Mouse (Mus musculus): Measurements from ENCODE around the gene Mgat4a. TPM values are rescaled to one million over a fixed set of nuclear protein-coding genes. Genes with fewer than 3 reads are reported as not detected.
"Not testable (repeated sequence)": the region's sequence is repeated elsewhere in the genome, so short reads cannot be mapped to it uniquely, and the experiment has no call there.

The Mgat4a gene
- polyA plus RNA-seq, 1 experiment from 2014 or later, result 17.2 TPM

DNA sequence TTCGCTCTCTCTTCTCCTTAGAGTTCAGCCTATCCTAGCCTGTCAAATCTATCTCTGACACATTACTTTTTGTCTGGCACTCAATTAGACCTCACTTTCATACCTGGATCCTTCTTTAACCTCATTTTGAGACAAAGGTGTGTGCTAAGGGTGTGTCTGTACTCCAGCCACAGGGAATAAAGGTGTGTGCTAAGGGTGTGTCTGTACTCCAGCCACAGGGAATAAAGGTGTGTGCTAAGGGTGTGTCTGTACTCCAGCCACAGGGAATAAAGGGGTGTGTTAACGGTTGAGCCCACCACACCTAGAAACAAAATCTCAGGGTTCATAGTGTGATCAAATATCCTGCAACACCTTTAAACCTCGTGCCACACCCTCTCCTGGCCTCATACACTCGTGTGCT is 16.7 kb downstream of the Mgat4a start:
- not testable (repeated sequence) for H3K36me3 ChIP-seq (ENCODE audit: control insufficient read depth, insufficient read depth, low read length); H3K4me3 ChIP-seq (ENCODE audit: low read depth, low read length); ATAC-seq (ENCODE audit: low read depth); H3K27me3 ChIP-seq (ENCODE audit: control insufficient read depth, insufficient read depth, low read length); H3K9ac ChIP-seq (replicated peaks; ENCODE audit: low read depth, low read length); H3K27ac ChIP-seq (ENCODE audit: low read depth, low read length); H3K9me3 ChIP-seq (ENCODE audit: control insufficient read depth, low read length); H3K4me2 ChIP-seq (ENCODE audit: low read depth, low read length); H3K4me1 ChIP-seq (ENCODE audit: control insufficient read depth, insufficient read depth, low read length)
- 95% methylated on average over 4 of the region's 4 CpGs for WGBS

- not testable (repeated sequence) for ATAC-seq (ENCODE audit: low read depth); H3K4me3 ChIP-seq (ENCODE audit: low read depth, low read length); H3K4me2 ChIP-seq (ENCODE audit: low read depth, low read length); H3K9ac ChIP-seq (replicated peaks; ENCODE audit: low read depth, low read length); H3K4me1 ChIP-seq (ENCODE audit: control insufficient read depth, insufficient read depth, low read length); H3K27me3 ChIP-seq (ENCODE audit: control insufficient read depth, insufficient read depth, low read length); H3K27ac ChIP-seq (ENCODE audit: low read depth, low read length); H3K36me3 ChIP-seq (ENCODE audit: control insufficient read depth, insufficient read depth, low read length); H3K9me3 ChIP-seq (ENCODE audit: control insufficient read depth, low read length)
- whole genome bisulfite sequencing, result 96% methylated on average over 3 of the region's 3 CpGs
Observed at GRCm38 (mm10) chr1:37523548-37523947, 17.3 kb downstream of the Mgat4a start.

GRCm38 (mm10) chr1:37522101-37522500 is 18.7 kb downstream of the Mgat4a start:
- no peak for ATAC-seq (ENCODE audit: low read depth)
- H3K4me1 ChIP-seq (ENCODE audit: control insufficient read depth, insufficient read depth, low read length), result no peaks in the 10 kb centered on the region
- WGBS, result 90% methylated on average over 5 of the region's 5 CpGs

GRCm38 (mm10) chr1:37518791-37519190 is 22.0 kb downstream of the Mgat4a start:
- H3K4me2 ChIP-seq (ENCODE audit: low read depth, low read length), result no peak overlapping the region
- no peaks in the 10 kb centered on the region for H3K27me3 ChIP-seq (ENCODE audit: control insufficient read depth, insufficient read depth, low read length)
- H3K27ac ChIP-seq (ENCODE audit: low read depth, low read length), result no peak overlapping the region
- no peak overlapping the region for H3K4me3 ChIP-seq (ENCODE audit: low read depth, low read length)
- H3K36me3 ChIP-seq (ENCODE audit: control insufficient read depth, insufficient read depth, low read length), result no peaks in the 10 kb centered on the region
- no peak overlapping the region for H3K9ac ChIP-seq (replicated peaks; ENCODE audit: low read depth, low read length)
- H3K9me3 ChIP-seq (ENCODE audit: control insufficient read depth, low read length), result no peaks in the 10 kb centered on the region
- 88% methylated on average over 4 of the region's 4 CpGs for WGBS
- no peak for ATAC-seq (ENCODE audit: low read depth)
- H3K4me1 ChIP-seq (ENCODE audit: control insufficient read depth, insufficient read depth, low read length), result no peaks in the 10 kb centered on the region

More at GRCm38 (mm10) chr1:37522101-37522500, 18.7 kb downstream of the Mgat4a start:
- no peak overlapping the region for H3K4me3 ChIP-seq (ENCODE audit: low read depth, low read length)
- no peak overlapping the region for H3K27ac ChIP-seq (ENCODE audit: low read depth, low read length)
- H3K9ac ChIP-seq (replicated peaks; ENCODE audit: low read depth, low read length), result no peak overlapping the region
- no peak overlapping the region for H3K4me2 ChIP-seq (ENCODE audit: low read depth, low read length)
- H3K9me3 ChIP-seq (ENCODE audit: control insufficient read depth, low read length), result no peaks in the 10 kb centered on the region
- H3K36me3 ChIP-seq (ENCODE audit: control insufficient read depth, insufficient read depth, low read length), result no peaks in the 10 kb centered on the region
- H3K27me3 ChIP-seq (ENCODE audit: control insufficient read depth, insufficient read depth, low read length), result no peaks in the 10 kb centered on the region

DNA sequence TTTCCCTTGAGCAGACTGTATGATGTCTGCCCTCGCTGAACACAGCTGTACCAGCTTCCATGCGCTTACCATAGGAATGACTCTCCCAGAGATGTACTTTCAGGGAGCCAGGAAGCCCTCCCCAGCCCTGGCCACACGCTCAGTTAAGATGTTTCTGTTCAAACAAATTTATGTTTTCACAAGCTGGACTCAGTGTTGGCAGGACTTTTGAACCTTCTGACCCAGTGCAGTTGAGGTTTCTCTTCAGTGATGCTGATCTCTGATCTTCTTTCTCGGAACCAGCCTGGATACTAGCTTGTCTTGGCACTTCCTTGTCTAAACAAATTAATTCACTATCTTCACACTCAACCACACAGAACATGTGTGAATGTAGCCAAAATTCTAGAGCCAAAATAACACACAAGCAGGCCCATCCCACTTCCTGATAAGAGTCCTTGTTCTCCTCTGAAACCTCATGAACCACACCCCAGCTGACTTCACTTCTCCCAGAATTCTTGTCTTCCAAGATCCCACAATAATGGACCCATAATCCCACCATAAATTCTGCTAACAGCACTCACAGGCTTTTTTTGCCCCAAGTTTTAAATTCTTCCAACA is 22.6 kb downstream of the Mgat4a start:
- H3K4me2 ChIP-seq (ENCODE audit: low read depth, low read length), result no peak overlapping the region
- no peak overlapping the region for H3K27ac ChIP-seq (ENCODE audit: low read depth, low read length)
- no peak overlapping the region for H3K9ac ChIP-seq (replicated peaks; ENCODE audit: low read depth, low read length)
- no peaks in the 10 kb centered on the region for H3K27me3 ChIP-seq (ENCODE audit: control insufficient read depth, insufficient read depth, low read length)
- H3K4me1 ChIP-seq (ENCODE audit: control insufficient read depth, insufficient read depth, low read length), result peaks cover under 1% of the 10 kb centered on the region
- ATAC-seq (ENCODE audit: low read depth), result no peak
- no peaks in the 10 kb centered on the region for H3K9me3 ChIP-seq (ENCODE audit: control insufficient read depth, low read length)
- WGBS, result 75% methylated on average over 4 of the region's 4 CpGs
- H3K4me3 ChIP-seq (ENCODE audit: low read depth, low read length), result no peak overlapping the region
- H3K36me3 ChIP-seq (ENCODE audit: control insufficient read depth, insufficient read depth, low read length), result no peaks in the 10 kb centered on the region

DNA sequence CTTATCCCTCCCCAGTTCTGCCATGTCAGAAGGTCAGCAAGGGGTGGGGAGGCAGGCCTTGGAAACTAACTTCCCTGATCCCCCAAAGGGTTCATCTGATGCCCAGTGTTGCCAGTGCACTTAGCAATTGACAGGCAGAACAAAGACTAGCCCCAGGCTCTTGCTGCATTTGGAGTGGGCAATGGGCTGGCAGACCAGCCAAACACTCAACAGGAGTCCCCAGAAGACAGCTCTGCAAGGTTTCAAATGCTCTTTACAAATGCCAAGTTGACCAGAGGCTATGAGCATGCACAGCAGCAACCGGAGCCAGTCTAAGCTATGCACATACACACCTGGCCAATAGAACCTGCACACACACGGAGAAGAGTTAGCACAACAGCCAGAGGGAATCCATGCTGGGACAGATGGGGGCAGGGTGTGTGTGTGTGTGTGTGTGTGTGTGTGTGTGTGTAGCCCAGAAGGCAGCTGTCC is 27.8 kb downstream of the Mgat4a start:
- H3K4me3 ChIP-seq (ENCODE audit: low read depth, low read length), result no peak overlapping the region
- no peaks in the 10 kb centered on the region for H3K27me3 ChIP-seq (ENCODE audit: control insufficient read depth, insufficient read depth, low read length)
- no peak overlapping the region for H3K9ac ChIP-seq (replicated peaks; ENCODE audit: low read depth, low read length)
- H3K4me2 ChIP-seq (ENCODE audit: low read depth, low read length), result no peak overlapping the region
- H3K27ac ChIP-seq (ENCODE audit: low read depth, low read length), result no peak overlapping the region
- H3K9me3 ChIP-seq (ENCODE audit: control insufficient read depth, low read length), result no peaks in the 10 kb centered on the region
- peaks cover 13% of the 10 kb centered on the region for H3K4me1 ChIP-seq (ENCODE audit: control insufficient read depth, insufficient read depth, low read length)
- no peaks in the 10 kb centered on the region for H3K36me3 ChIP-seq (ENCODE audit: control insufficient read depth, insufficient read depth, low read length)
- 80% methylated on average over 2 of the region's 2 CpGs for WGBS
- ATAC-seq (ENCODE audit: low read depth), result peak; percentile 35; the same call in 1 of the 2 replicates

DNA sequence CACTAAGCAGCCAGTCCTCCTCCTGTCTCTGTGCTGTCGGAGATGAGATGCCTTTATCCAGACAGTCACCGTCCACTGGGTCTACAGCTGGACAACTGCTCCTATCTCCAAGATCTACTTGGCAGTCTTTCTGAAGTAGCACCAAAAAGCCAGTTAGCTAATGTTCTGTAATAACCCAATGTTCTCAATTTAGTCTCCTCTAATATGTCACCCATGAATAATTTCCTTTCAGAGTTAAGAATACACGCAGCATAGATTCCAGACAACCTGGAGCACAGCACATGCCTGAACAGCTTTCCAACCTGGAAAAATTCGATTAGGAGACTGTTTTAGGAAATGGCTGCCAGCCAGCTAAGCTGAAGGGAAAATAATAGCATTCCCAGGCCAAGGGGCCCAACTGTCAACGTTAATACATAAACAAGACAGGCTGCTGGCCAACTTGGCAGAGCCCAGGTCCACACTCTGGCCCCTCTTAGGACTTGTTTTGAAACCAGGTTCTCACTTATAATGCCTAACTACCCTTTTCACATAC is 28.6 kb downstream of the Mgat4a start:
- Histone ChIP-seq H3K9ac (replicated peaks; ENCODE audit: low read depth, low read length) (no peak overlapping the region), H3K9me3 (ENCODE audit: control insufficient read depth, low read length) (no peaks in the 10 kb centered on the region; the same call in 1 of the 2 replicates), H3K27me3 (ENCODE audit: control insufficient read depth, insufficient read depth, low read length) (no peaks in the 10 kb centered on the region), H3K36me3 (ENCODE audit: control insufficient read depth, insufficient read depth, low read length) (no peaks in the 10 kb centered on the region), H3K4me1 (ENCODE audit: control insufficient read depth, insufficient read depth, low read length) (peaks cover 13% of the 10 kb centered on the region), H3K4me3 (ENCODE audit: low read depth, low read length) (no peak overlapping the region), H3K4me2 (ENCODE audit: low read depth, low read length) (no peak overlapping the region), H3K27ac (ENCODE audit: low read depth, low read length) (peak overlapping the region; percentile 66)
- whole genome bisulfite sequencing, result 38% methylated on average over 5 of the region's 5 CpGs
- ATAC-seq (ENCODE audit: low read depth), result peak; percentile 57; the same call in 1 of the 2 replicates

- Histone ChIP-seq H3K4me3 (ENCODE audit: low read depth, low read length) (no peak overlapping the region), H3K9me3 (ENCODE audit: control insufficient read depth, low read length) (peaks cover 5% of the 10 kb centered on the region; the same call in 1 of the 2 replicates), H3K4me1 (ENCODE audit: control insufficient read depth, insufficient read depth, low read length) (peaks cover 13% of the 10 kb centered on the region), H3K4me2 (ENCODE audit: low read depth, low read length) (no peak overlapping the region), H3K9ac (replicated peaks; ENCODE audit: low read depth, low read length) (no peak overlapping the region), H3K27ac (ENCODE audit: low read depth, low read length) (no peak overlapping the region), H3K36me3 (ENCODE audit: control insufficient read depth, insufficient read depth, low read length) (no peaks in the 10 kb centered on the region), H3K27me3 (ENCODE audit: control insufficient read depth, insufficient read depth, low read length) (no peaks in the 10 kb centered on the region)
- no peak for ATAC-seq (ENCODE audit: low read depth)
- 75% methylated on average over 3 of the region's 3 CpGs for whole genome bisulfite sequencing
Observed at GRCm38 (mm10) chr1:37510193-37510592, 30.6 kb downstream of the Mgat4a start.

DNA sequence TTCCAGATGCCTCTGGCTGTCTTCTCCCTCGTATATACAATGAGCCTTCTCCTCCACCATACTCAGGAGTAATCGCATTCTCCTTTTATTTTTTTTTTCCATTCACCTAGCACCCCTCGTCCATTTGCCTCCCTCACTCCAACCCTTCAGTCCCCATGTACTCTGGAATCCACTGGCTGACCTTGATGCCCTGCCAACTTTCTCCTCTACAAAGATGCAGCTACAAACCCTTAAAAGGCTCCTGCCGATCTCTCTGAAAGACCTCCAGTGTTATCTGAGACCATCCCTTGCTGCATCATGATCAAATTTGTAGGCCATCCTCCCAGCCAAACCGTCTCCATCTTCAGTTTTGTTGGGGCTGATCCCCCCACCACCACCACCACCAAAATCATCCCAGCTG is 31.4 kb downstream of the Mgat4a start:
- Histone ChIP-seq H3K27ac (ENCODE audit: low read depth, low read length) (no peak overlapping the region), H3K27me3 (ENCODE audit: control insufficient read depth, insufficient read depth, low read length) (no peaks in the 10 kb centered on the region), H3K9me3 (ENCODE audit: control insufficient read depth, low read length) (peaks cover 5% of the 10 kb centered on the region; the same call in 1 of the 2 replicates), H3K36me3 (ENCODE audit: control insufficient read depth, insufficient read depth, low read length) (no peaks in the 10 kb centered on the region), H3K4me2 (ENCODE audit: low read depth, low read length) (no peak overlapping the region), H3K9ac (replicated peaks; ENCODE audit: low read depth, low read length) (no peak overlapping the region), H3K4me1 (ENCODE audit: control insufficient read depth, insufficient read depth, low read length) (peaks cover 13% of the 10 kb centered on the region), H3K4me3 (ENCODE audit: low read depth, low read length) (no peak overlapping the region)
- 86% methylated on average over 5 of the region's 5 CpGs for WGBS
- no peak for ATAC-seq (ENCODE audit: low read depth)

Measured in neural tube, embryonic 14.5 days (tissue).